Mouse (Mus musculus): ENCODE data around the gene Srl.

DNA sequence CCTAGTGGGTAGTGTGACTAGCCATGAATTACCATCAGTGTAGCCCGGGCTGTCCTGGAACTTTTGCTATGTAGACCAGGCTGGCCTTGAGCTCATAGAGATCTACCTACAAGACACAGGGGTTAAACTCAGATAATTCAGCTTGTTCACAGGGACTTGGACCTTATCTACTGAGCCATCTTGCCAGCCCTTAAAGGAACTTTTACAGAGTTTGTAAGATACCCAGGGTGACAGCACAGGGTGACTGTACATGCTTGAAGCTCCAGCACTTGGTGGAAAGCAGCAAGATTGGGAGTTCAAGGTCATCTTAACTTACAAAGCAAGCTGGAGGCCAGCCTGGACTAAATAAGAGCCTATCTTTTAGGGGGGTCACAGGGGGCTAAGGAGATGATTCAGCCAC lies 13.9 kb upstream of the Srl start:
- TF ChIP-seq POLR2A (IDR thresholded peaks at IDR 0.05; ENCODE audit: extremely low read depth, insufficient read depth, low read length): no peak
- no peak for TF ChIP-seq CTCF (IDR thresholded peaks at IDR 0.05; ENCODE audit: extremely low read depth, insufficient read depth, low read length)
